Mouse (Mus musculus) left cerebral cortex, adult 9 months (tissue): ENCODE measurements at regions not wholly inside any gene's neighbourhood (a gene's known extent, or its start where the extent isn't known, plus 50 kb on each side); places are given as distances from the start of the nearest gene placed in this dataset.

Source experiments
- DNase-seq, 2 experiments: peaks; one replicate each; pipeline ENCODE4 v3.0.0; 2022; ENCODE audit warnings: low spot score in 2 of 2

DNA sequence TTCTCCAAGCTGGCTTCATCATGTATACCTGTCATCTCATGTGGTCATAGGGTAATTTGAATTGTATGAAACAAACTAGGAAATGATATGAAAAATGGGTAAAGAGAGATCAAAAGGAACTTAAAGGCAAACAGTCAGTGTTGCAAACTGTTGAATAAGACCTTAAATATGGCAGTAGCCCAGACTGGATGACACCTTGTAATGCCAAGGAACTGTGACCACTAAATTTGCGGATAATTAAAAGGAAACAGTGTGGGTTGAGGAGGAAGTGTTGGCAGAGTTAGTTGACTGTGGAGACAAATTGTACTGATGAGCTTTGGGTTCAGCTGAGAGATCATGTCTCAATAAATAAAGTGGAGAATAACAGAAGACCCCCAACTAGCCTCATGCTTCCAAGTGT is 147.3 kb upstream of the Rasa1 start:
- DNase-seq: no peak

DNA sequence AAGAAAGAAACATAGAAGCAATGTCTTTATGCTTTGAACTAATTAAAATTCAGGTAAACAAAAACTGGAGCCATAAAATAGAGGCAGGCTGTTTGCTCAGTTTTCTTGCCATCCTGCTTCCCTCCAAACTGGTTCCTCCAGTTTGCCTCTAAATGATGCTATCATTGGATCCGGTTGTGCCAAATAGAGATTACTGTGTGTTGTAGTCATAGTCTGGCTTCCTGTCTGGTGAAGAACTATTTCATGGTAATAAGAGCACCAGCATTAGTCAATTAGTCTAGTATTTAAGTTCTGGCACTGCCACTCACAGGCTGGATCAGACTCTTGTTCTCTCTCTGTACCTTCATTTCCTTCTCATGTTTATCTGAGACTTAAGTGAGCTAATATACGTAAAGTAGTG is 141.9 kb upstream of the Rasa1 start:
- no peak for DNase-seq

DNA sequence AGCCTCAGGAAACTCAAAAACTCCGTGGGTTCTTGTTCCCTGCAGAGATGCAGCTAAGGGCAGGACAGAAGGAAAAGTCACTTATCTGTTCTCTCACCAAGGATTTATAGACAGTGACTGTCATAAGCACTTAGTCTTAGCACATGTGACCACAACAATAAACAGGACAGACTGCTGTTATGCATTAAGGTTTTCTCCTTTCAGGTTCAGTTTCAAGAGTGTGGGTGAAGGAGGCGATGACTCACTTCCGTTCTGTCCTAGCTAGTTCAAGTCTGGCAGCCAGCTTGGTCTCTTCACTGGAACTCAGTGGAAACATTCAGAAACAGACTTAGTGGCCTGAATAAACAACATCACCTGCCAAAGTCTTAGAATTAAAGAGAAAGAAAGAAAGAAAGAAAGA is 141.1 kb upstream of the Rasa1 start:
- peak in 1 of 2 experiments; percentile 14 for DNase-seq

DNA sequence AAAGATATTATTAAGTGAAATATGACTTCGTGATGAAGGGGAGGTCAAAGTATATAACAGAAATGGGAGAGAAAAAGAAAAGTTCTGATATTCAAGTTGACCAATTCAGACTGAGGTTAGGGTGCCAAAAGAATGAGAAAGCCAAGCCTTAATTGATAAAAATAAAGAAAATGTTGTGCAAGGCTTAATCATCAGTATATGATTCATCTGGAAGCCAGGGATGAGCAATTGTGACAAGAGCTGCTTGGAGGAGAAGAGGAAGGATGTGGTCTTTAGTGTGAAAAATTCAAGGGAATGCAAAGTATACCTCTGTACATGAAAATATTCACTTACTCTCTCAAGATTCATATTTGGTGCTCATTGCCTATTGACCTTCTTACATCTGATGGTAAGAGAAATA is 129.7 kb upstream of the Rasa1 start:
- DNase-seq: no peak

DNA sequence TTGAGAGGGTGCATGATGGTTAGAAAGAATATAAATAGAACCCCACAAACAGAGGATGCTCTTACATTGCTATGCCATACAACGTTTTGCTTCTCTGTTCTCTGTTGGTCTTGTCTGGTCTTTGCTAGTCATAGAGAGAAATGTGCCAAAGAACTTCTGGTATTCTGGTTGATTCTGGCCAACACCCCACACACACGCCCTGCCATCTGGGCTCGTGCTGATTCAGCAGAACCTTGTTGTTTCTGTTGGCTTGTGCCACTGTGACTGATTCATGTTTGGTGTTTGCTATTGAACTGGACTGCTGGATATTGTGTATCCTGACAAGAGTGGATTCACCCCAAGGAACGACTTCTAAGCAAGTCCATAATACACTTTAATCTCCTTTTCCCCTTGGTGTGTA is 126.0 kb upstream of the Rasa1 start:
- no peak for DNase-seq

DNA sequence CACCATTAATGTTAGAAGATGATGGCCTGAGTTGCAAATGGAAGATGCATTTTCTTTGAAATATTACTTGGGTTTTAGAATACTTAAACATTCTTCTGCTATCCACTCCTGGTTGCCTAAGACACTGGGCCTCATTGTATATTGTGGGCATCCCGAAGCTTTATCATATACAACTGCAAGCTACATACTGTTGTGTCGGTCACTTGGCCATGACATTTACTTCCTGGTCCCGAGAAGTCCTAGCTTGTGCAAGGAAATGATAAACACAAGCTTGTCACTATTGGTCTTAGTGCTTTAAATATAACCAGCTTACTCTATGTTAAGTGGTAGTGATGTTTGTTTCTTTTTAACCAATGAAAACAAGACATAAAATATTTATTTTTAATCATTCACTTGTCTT is 122.4 kb upstream of the Rasa1 start:
- DNase-seq: no peak

DNA sequence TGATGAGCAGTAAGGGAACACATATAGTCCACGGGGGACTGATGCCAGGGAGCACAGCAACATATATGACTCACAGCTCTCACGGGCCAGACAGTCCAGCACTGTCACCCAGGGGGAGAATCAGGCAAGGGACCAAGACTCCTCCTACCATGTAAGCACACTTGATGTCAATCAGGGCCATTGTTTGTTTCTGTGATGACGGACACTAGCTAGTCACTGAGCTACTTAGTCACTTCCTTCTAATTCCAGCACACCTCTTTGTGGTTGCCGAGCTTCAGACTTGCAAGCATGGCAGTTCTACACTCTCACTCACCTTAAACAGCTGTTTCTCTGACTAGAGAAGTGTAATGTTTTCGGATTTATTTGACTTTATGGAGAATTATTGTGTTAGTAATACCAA is 109.9 kb upstream of the Rasa1 start:
- DNase-seq: no peak

DNA sequence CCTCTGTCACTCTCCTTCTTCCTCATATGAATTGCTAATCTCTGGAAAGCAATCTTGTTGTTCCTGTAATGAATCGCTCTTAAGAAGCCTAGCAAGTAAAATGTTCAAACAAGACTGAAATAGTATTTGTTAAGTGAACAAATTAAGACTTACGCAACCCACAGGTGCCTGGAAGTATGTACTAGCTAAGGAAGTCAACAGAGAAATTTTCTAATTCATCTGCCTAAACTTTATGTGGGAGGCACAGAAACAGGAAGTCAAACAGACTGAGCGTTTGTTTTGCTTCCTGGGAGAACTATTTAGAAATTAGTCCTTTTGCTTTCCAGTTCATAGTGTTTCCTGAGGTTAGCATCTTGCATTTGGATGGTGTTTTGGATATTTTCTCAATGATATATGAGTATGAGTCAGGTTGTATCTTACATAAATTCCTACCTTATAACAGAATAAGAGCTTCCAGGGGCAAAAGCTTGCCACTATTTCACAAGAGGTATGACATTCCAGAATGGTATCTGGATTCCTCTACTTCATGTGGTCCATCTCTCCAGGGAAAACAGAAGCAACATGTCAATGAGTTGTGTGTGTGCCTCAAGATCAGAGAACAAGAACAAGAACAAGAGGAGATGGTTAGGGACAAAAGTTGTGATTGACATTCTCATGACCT is 87.5 kb upstream of the Rasa1 start:
- DNase-seq: no peak

DNA sequence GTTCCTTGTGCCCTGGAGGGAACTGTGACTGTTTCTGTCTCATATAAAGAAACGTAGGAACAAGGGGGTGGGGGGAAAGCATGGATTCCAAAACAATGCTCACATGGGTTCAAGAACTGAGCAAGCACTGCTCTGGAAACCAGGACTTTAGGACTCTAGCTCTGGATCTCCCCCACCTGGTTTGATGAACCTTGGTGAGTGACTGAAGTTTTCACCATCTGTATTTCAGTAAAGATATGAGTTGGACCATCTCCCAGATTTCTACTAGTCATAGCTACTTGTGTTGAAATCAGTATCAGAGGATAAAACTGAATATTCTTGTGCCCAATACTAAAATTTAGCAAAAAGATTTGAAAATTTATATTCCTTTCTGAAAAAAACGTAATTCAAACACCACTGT is 70.7 kb upstream of the Rasa1 start:
- DNase-seq: no peak

DNA sequence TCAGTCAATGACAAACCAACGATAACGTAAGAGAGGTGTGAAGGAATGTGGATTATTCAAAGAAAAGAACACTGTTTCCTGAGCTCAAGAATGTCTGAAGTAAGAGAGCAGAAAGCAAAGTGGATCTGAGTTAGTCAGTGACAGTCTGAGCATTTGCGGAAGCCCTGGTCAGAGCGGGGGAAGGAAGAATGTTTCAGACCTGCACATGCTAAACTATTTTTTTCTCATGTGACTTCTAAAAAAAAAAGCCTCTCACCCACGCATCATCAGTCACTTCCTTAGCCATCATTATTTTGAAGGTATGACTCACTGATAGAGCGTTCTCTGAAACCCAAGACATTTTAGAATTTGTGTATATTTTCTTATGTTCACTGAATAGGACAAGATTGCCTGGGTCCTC is 70.2 kb upstream of the Rasa1 start:
- peak in 1 of 2 experiments; percentile 10 for DNase-seq

DNA sequence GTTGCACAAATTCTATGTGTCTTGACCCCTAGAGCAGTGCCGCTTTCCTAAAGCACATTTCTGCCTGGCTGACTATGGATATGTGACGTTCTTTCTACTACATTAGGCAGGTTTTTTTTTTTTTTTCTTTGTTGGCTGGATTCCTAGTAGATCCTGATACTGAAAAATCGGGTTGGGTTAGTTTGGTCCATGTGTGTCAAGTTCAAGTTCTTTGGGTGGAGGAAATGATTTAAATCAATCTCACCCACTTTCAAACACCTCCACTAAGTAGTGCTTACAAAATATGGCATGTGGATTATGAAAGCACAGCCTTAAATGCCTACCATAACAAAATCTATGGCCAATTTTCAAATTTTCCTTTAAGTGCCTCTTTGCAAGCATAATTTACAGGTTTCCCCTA is 63.1 kb upstream of the Rasa1 start:
- no peak for DNase-seq
